Mouse (Mus musculus): ENCODE results near the gene Raf1.
A peak's percentile ranks its signal among the peaks of the same experiment; 100 is the strongest.
"Not testable (repeated sequence)": the region's sequence is repeated elsewhere in the genome, so short reads cannot be mapped to it uniquely, and the experiment has no call there.

The Raf1 gene

GRCm38 (mm10) chr6:115681066-115681465 lies 4.6 kb upstream of the Raf1 start:
- no peak for DNase-seq (ENCODE audit: low spot score)

- no peak for DNase-seq (ENCODE audit: low spot score)
Observed at GRCm38 (mm10) chr6:115678012-115678411, 1.6 kb upstream of the Raf1 start.

- DNase-seq (ENCODE audit: low spot score) = no peak
Observed at GRCm38 (mm10) chr6:115677441-115677840, 1.0 kb upstream of the Raf1 start.

- peak; percentile 29 for DNase-seq (ENCODE audit: low spot score)
Observed at GRCm38 (mm10) chr6:115675508-115676336, 713 bp downstream of the Raf1 start.

GRCm38 (mm10) chr6:115675166-115675507 lies 1.3 kb downstream of the Raf1 start:
- no peak for DNase-seq (ENCODE audit: low spot score)

GRCm38 (mm10) chr6:115674316-115674715 lies 2.1 kb downstream of the Raf1 start:
- DNase-seq (ENCODE audit: low spot score) = no peak

GRCm38 (mm10) chr6:115672700-115673099 lies 3.7 kb downstream of the Raf1 start:
- no peak for DNase-seq (ENCODE audit: low spot score)

- no peak for DNase-seq (ENCODE audit: low spot score)
Observed at GRCm38 (mm10) chr6:115666641-115667040, 9.8 kb downstream of the Raf1 start.

GRCm38 (mm10) chr6:115664268-115664667 lies 12.2 kb downstream of the Raf1 start:
- DNase-seq (ENCODE audit: low spot score) = no peak

GRCm38 (mm10) chr6:115658802-115659201 lies 17.6 kb downstream of the Raf1 start:
- no peak for DNase-seq (ENCODE audit: low spot score)

GRCm38 (mm10) chr6:115653939-115654338 lies 22.5 kb downstream of the Raf1 start:
- no peak for DNase-seq (ENCODE audit: low spot score)

- DNase-seq (ENCODE audit: low spot score) = no peak
Observed at GRCm38 (mm10) chr6:115651719-115652118, 24.7 kb downstream of the Raf1 start.

- no peak for DNase-seq (ENCODE audit: low spot score)
Observed at GRCm38 (mm10) chr6:115650476-115651427, 25.7 kb downstream of the Raf1 start.

- DNase-seq (ENCODE audit: low spot score) = no peak
Observed at GRCm38 (mm10) chr6:115649792-115650365, 26.6 kb downstream of the Raf1 start.

- no peak for DNase-seq (ENCODE audit: low spot score)
Observed at GRCm38 (mm10) chr6:115643315-115643714, 33.1 kb downstream of the Raf1 start.

GRCm38 (mm10) chr6:115638188-115638587 lies 38.2 kb downstream of the Raf1 start:
- DNase-seq (ENCODE audit: low spot score) = not testable (repeated sequence)

- no peak for DNase-seq (ENCODE audit: low spot score)
Observed at GRCm38 (mm10) chr6:115634015-115634414, 42.4 kb downstream of the Raf1 start.

- no peak for DNase-seq (ENCODE audit: low spot score)
Observed at GRCm38 (mm10) chr6:115631056-115631795, 45.2 kb downstream of the Raf1 start.

- DNase-seq (ENCODE audit: low spot score) = no peak
Observed at GRCm38 (mm10) chr6:115626121-115626520, 50.3 kb downstream of the Raf1 start.

- DNase-seq (ENCODE audit: low spot score) = no peak
Observed at GRCm38 (mm10) chr6:115620942-115621341, 55.5 kb downstream of the Raf1 start.

GRCm38 (mm10) chr6:115619818-115620217 lies 56.6 kb downstream of the Raf1 start:
- no peak for DNase-seq (ENCODE audit: low spot score)

- DNase-seq (ENCODE audit: low spot score) = no peak
Observed at GRCm38 (mm10) chr6:115615983-115616382, 60.5 kb downstream of the Raf1 start.
